Mouse (Mus musculus): Measurements from ENCODE around the gene Hfe2. TPM values are rescaled to one million over a fixed set of nuclear protein-coding genes. Genes with fewer than 3 reads are reported as not detected.

Hfe2 gene
- polyA plus RNA-seq, 1 experiment from 2014 or later = not detected

- no peak overlapping the region for H3K4me3 ChIP-seq (ENCODE audit: inconsistent target)
- 33% methylated on average over 10 of the region's 10 CpGs for WGBS (ENCODE audit: missing documents)
- peaks cover 49% of the 10 kb centered on the region for H3K79me2 ChIP-seq (ENCODE audit: inconsistent target)
- H3K36me3 ChIP-seq (ENCODE audit: inconsistent target) = peaks cover 17% of the 10 kb centered on the region; the same call in 1 of the 2 replicates
- H3K27ac ChIP-seq = peak overlapping the region; percentile 100
Measured at GRCm38 (mm10) chr3:96563911-96564632, 39.1 kb downstream of the Hfe2 start.

GRCm38 (mm10) chr3:96564633-96565032 is 39.7 kb downstream of the Hfe2 start:
- H3K4me3 ChIP-seq (ENCODE audit: inconsistent target) = no peak overlapping the region
- H3K27ac ChIP-seq = peak overlapping the region; percentile 100
- peaks cover 17% of the 10 kb centered on the region; the same call in 1 of the 2 replicates for H3K36me3 ChIP-seq (ENCODE audit: inconsistent target)
- WGBS (ENCODE audit: missing documents) = under 1% methylated on average over 7 of the region's 7 CpGs
- H3K79me2 ChIP-seq (ENCODE audit: inconsistent target) = peaks cover 43% of the 10 kb centered on the region

- Histone ChIP-seq H3K4me3 (ENCODE audit: inconsistent target) (no peak overlapping the region; the same call in 1 of the 2 replicates), H3K79me2 (ENCODE audit: inconsistent target) (peaks cover 38% of the 10 kb centered on the region), H3K36me3 (ENCODE audit: inconsistent target) (peaks cover 13% of the 10 kb centered on the region; the same call in 1 of the 2 replicates), H3K27ac (peak overlapping the region; percentile 100)
- 82% methylated on average over 2 of the region's 3 CpGs for WGBS (ENCODE audit: missing documents)
Measured at GRCm38 (mm10) chr3:96565105-96565504, 40.1 kb downstream of the Hfe2 start.

GRCm38 (mm10) chr3:96566661-96567450 is 41.9 kb downstream of the Hfe2 start:
- Histone ChIP-seq H3K79me2 (ENCODE audit: inconsistent target) (peaks cover 21% of the 10 kb centered on the region), H3K4me3 (ENCODE audit: inconsistent target) (no peak overlapping the region), H3K36me3 (ENCODE audit: inconsistent target) (no peaks in the 10 kb centered on the region), H3K27ac (peak overlapping the region; percentile 100)
- WGBS (ENCODE audit: missing documents) = 68% methylated on average over 8 of the region's 8 CpGs

GRCm38 (mm10) chr3:96568605-96569004 is 43.6 kb downstream of the Hfe2 start:
- WGBS (ENCODE audit: missing documents) = 95% methylated on average over 8 of the region's 8 CpGs
- Histone ChIP-seq H3K27ac (no peak overlapping the region), H3K4me3 (ENCODE audit: inconsistent target) (no peak overlapping the region), H3K36me3 (ENCODE audit: inconsistent target) (no peaks in the 10 kb centered on the region), H3K79me2 (ENCODE audit: inconsistent target) (peaks cover 3% of the 10 kb centered on the region; the same call in 1 of the 2 replicates)

- Histone ChIP-seq H3K36me3 (ENCODE audit: inconsistent target) (no peaks in the 10 kb centered on the region), H3K27ac (no peak overlapping the region), H3K4me3 (ENCODE audit: inconsistent target) (no peak overlapping the region), H3K79me2 (ENCODE audit: inconsistent target) (no peaks in the 10 kb centered on the region)
- WGBS (ENCODE audit: missing documents) = 94% methylated on average over 13 of the region's 13 CpGs
Measured at GRCm38 (mm10) chr3:96569506-96569905, 44.5 kb downstream of the Hfe2 start.

- Histone ChIP-seq H3K4me3 (ENCODE audit: inconsistent target) (no peak overlapping the region), H3K36me3 (ENCODE audit: inconsistent target) (no peaks in the 10 kb centered on the region), H3K79me2 (ENCODE audit: inconsistent target) (no peaks in the 10 kb centered on the region), H3K27ac (peak overlapping the region; percentile 75)
- WGBS (ENCODE audit: missing documents) = 95% methylated on average over 11 of the region's 11 CpGs
Measured at GRCm38 (mm10) chr3:96569966-96570605, 45.1 kb downstream of the Hfe2 start.

- 35% methylated on average over 7 of the region's 7 CpGs for WGBS (ENCODE audit: missing documents)
- H3K4me3 ChIP-seq (ENCODE audit: inconsistent target) = no peak overlapping the region
- H3K27ac ChIP-seq = peak overlapping the region; percentile 75
- H3K36me3 ChIP-seq (ENCODE audit: inconsistent target) = no peaks in the 10 kb centered on the region
- H3K79me2 ChIP-seq (ENCODE audit: inconsistent target) = no peaks in the 10 kb centered on the region
Measured at GRCm38 (mm10) chr3:96570643-96571042, 45.7 kb downstream of the Hfe2 start.

GRCm38 (mm10) chr3:96571336-96571735 is 46.4 kb downstream of the Hfe2 start:
- H3K4me3 ChIP-seq (ENCODE audit: inconsistent target) = no peak overlapping the region
- H3K79me2 ChIP-seq (ENCODE audit: inconsistent target) = no peaks in the 10 kb centered on the region
- H3K27ac ChIP-seq = peak overlapping the region; percentile 75
- WGBS (ENCODE audit: missing documents) = 83% methylated on average over 2 of the region's 2 CpGs
- H3K36me3 ChIP-seq (ENCODE audit: inconsistent target) = no peaks in the 10 kb centered on the region

- WGBS (ENCODE audit: missing documents) = 53% methylated on average over 13 of the region's 16 CpGs
- Histone ChIP-seq H3K36me3 (ENCODE audit: inconsistent target) (no peaks in the 10 kb centered on the region), H3K4me3 (ENCODE audit: inconsistent target) (no peak overlapping the region), H3K27ac (peak overlapping the region; percentile 75), H3K79me2 (ENCODE audit: inconsistent target) (peaks cover under 1% of the 10 kb centered on the region; the same call in 1 of the 2 replicates)
Measured at GRCm38 (mm10) chr3:96571896-96572698, 47.1 kb downstream of the Hfe2 start.

- WGBS (ENCODE audit: missing documents) = 95% methylated on average over 19 of the region's 19 CpGs
- Histone ChIP-seq H3K36me3 (ENCODE audit: inconsistent target) (no peaks in the 10 kb centered on the region), H3K4me3 (ENCODE audit: inconsistent target) (no peak overlapping the region), H3K79me2 (ENCODE audit: inconsistent target) (peaks cover 18% of the 10 kb centered on the region), H3K27ac (no peak overlapping the region)
Measured at GRCm38 (mm10) chr3:96573611-96574511, 48.9 kb downstream of the Hfe2 start.

GRCm38 (mm10) chr3:96575272-96575984 is 50.5 kb downstream of the Hfe2 start:
- peaks cover 25% of the 10 kb centered on the region for H3K79me2 ChIP-seq (ENCODE audit: inconsistent target)
- peak overlapping the region; percentile 97 for H3K27ac ChIP-seq
- no peaks in the 10 kb centered on the region for H3K36me3 ChIP-seq (ENCODE audit: inconsistent target)
- 96% methylated on average over 8 of the region's 8 CpGs for WGBS (ENCODE audit: missing documents)
- H3K4me3 ChIP-seq (ENCODE audit: inconsistent target) = no peak overlapping the region

All from macrophage (primary cell).